Mouse (Mus musculus): ENCODE measurements around the gene Ppargc1a. TPM values are rescaled to one million over a fixed set of nuclear protein-coding genes. Genes with fewer than 3 reads are reported as not detected.

Gene Ppargc1a
- not detected for polyA plus RNA-seq (2017; shearing (Covaris generic))

GRCm38 (mm10) chr5:51567659-51568058 lies at the start of gene Ppargc1a:
TSS of gene Ppargc1a (minus strand) at chr5:51567726.

All from CD4-positive, CD25-positive, alpha-beta regulatory T cell, adult 9 weeks (primary cell).